Mouse (Mus musculus) hindbrain, embryonic 13.5 days (tissue): ENCODE data around the gene Clybl. TPM values are rescaled to one million over a fixed set of nuclear protein-coding genes. Genes with fewer than 3 reads are reported as not detected.
A peak's percentile ranks its signal among the peaks of the same experiment; 100 is the strongest.

ENCODE experiments used
- ATAC-seq: fragments of 200-750 bp; cut with Nextera tagmentation; 2 replicates; pipeline ENCODE4 v1.8.0; 2017; ENCODE audit warnings: moderate TSS enrichment; ENCODE audit not compliant: low FRiP score
- H3K27ac ChIP-seq: fragments of 300-500 bp; sonication (generic); 2 replicates; pipeline ENCODE4 v1.5.1; 2015; ENCODE audit warnings: inconsistent platforms, mild to moderate bottlenecking, moderate library complexity
- H3K27me3 ChIP-seq: fragments of 300-500 bp; sonication (generic); 2 replicates; pipeline ENCODE4 v1.6.1; 2015; ENCODE audit warnings: mild to moderate bottlenecking, inconsistent platforms
- H3K36me3 ChIP-seq: fragments of 300-500 bp; sonication (generic); 2 replicates; pipeline ENCODE4 v1.6.1; 2015; ENCODE audit warnings: mild to moderate bottlenecking, inconsistent platforms
- H3K4me1 ChIP-seq: fragments of 300-500 bp; sonication (generic); replicated peaks from 2 replicates; pipeline ENCODE4 v1.6.1; 2015; ENCODE audit warnings: inconsistent platforms
- H3K4me2 ChIP-seq: fragments of 300-500 bp; sonication (generic); 2 replicates; pipeline ENCODE4 v1.6.1; 2015; ENCODE audit warnings: inconsistent platforms, mild to moderate bottlenecking, moderate library complexity
- H3K4me3 ChIP-seq: fragments of 300-500 bp; sonication (generic); 2 replicates; pipeline ENCODE4 v1.5.1; 2015; ENCODE audit warnings: mild to moderate bottlenecking, inconsistent platforms
- H3K9ac ChIP-seq: fragments of 300-500 bp; sonication (generic); 2 replicates; pipeline ENCODE4 v1.6.1; 2015; ENCODE audit warnings: mild to moderate bottlenecking, inconsistent platforms
- H3K9me3 ChIP-seq: fragments of 300-500 bp; sonication (generic); 2 replicates; pipeline ENCODE4 v1.6.1; 2016; ENCODE audit warnings: inconsistent platforms
- WGBS: fragments of 180-500 bp; shearing (Covaris S2); methylation state at CpG from one replicate; pipeline ENCODE4 v1.1.7; 2015; 5-methylcytosine and 5-hydroxymethylcytosine counted together
- polyA plus RNA-seq: library from polyadenylated mRNA; unstranded; fragments of >200 nt; fragmentation: Nextera tagmentation; extraction: Ambion mirVana; gene quantifications from 2 replicates; pipeline ENCODE4 v1.2.1, GENCODE M21; 2015

The Clybl gene
- polyA plus RNA-seq, 1 experiment from 2014 or later = 12.1 TPM

- Histone ChIP-seq H3K4me3 (no peak overlapping the region), H3K27ac (no peak overlapping the region), H3K9me3 (no peaks in the 10 kb centered on the region), H3K4me1 (peaks cover 36% of the 10 kb centered on the region), H3K9ac (no peak overlapping the region), H3K27me3 (peaks cover 70% of the 10 kb centered on the region), H3K4me2 (peak overlapping the region; percentile 34; the same call in 1 of the 2 replicates), H3K36me3 (no peaks in the 10 kb centered on the region)
- WGBS = 6% methylated on average over 23 of the region's 23 CpGs
- ATAC-seq = no peak
Observed at GRCm38 (mm10) chr14:122228816-122229551, 47.5 kb downstream of the Clybl start.

DNA sequence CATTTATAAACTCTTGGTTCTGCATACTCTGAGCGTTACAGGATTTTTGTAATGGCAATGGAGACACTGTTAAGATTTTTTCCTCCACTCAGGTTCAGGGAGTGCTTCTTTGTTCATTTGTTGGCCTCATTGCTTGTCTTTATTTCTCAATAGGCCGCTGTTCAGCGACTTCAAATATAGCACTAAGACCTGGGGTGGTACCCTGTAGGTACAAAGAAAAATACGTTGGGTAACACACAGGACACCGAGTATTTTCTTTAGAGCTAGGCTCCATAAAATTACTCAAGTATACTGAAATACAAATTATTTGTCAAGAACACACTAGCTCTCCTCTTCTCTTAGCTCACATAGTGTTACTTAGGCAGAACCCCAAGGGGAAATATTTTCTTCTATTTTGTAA lies 48.5 kb downstream of the Clybl start:
- Histone ChIP-seq H3K27ac (0 out of 2 replicates have a peak overlapping the region, but pooled peaks have one; percentile 15), H3K4me3 (no peak overlapping the region), H3K4me2 (no peak overlapping the region), H3K9me3 (no peaks in the 10 kb centered on the region), H3K9ac (no peak overlapping the region), H3K36me3 (no peaks in the 10 kb centered on the region), H3K4me1 (peaks cover 35% of the 10 kb centered on the region), H3K27me3 (peaks cover 60% of the 10 kb centered on the region)
- 59% methylated on average over 5 of the region's 5 CpGs for WGBS
- no peak for ATAC-seq

- WGBS = 24% methylated on average over 14 of the region's 14 CpGs
- no peak overlapping the region for H3K9ac ChIP-seq
- 0 out of 2 replicates have a peak overlapping the region, but pooled peaks have one; percentile 15 for H3K27ac ChIP-seq
- peak overlapping the region; percentile 25; the same call in 1 of the 2 replicates for H3K4me2 ChIP-seq
- no peaks in the 10 kb centered on the region for H3K36me3 ChIP-seq
- H3K4me1 ChIP-seq = peaks cover 28% of the 10 kb centered on the region
- H3K4me3 ChIP-seq = no peak overlapping the region
- H3K9me3 ChIP-seq = no peaks in the 10 kb centered on the region
- H3K27me3 ChIP-seq = peaks cover 54% of the 10 kb centered on the region
- peak; percentile 68; the same call in 1 of the 2 replicates for ATAC-seq
Observed at GRCm38 (mm10) chr14:122230621-122231025, 49.1 kb downstream of the Clybl start.

DNA sequence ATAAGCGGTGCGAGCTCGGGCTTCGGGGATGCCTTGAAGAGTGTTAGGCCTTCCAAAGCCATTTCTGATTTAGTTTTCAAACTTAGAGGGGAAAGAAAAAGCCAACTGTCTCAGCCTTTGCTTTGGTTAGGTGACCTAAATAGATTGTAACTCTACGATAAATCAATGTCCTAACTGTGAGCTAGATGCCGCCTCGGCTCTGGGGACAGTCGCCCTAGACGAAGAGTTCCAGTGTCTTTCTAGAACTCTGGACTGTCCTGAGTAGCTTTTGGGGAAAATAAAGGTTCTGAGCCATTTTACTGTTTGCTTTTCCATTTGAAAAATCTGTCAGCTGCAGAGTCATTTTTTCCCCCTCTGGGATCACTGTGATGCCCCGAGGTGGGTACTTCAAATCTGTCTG lies 49.6 kb downstream of the Clybl start:
- no peak overlapping the region for H3K9ac ChIP-seq
- no peaks in the 10 kb centered on the region for H3K36me3 ChIP-seq
- peaks cover 27% of the 10 kb centered on the region for H3K4me1 ChIP-seq
- WGBS = 36% methylated on average over 10 of the region's 10 CpGs
- H3K4me2 ChIP-seq = peak overlapping the region; percentile 25; the same call in 1 of the 2 replicates
- peaks cover 49% of the 10 kb centered on the region for H3K27me3 ChIP-seq
- ATAC-seq = no peak
- no peak overlapping the region for H3K27ac ChIP-seq
- H3K4me3 ChIP-seq = no peak overlapping the region
- no peaks in the 10 kb centered on the region for H3K9me3 ChIP-seq

- WGBS = 71% methylated on average over 19 of the region's 19 CpGs
- Histone ChIP-seq H3K9me3 (no peaks in the 10 kb centered on the region), H3K27me3 (peaks cover 35% of the 10 kb centered on the region)
Observed at GRCm38 (mm10) chr14:122233212-122233714, 51.8 kb downstream of the Clybl start.

GRCm38 (mm10) chr14:122243874-122244273 lies 62.4 kb downstream of the Clybl start:
- Histone ChIP-seq H3K27ac (no peak overlapping the region), H3K4me3 (no peak overlapping the region), H3K4me2 (no peak overlapping the region), H3K9ac (no peak overlapping the region), H3K9me3 (no peaks in the 10 kb centered on the region), H3K27me3 (0 out of 2 replicates have a peak, but pooled peaks cover 4% of the 10 kb centered on the region), H3K4me1 (no peaks in the 10 kb centered on the region), H3K36me3 (no peaks in the 10 kb centered on the region)
- ATAC-seq = no peak
- WGBS = 88% methylated on average over 1 of the region's 1 CpGs

More at GRCm38 (mm10) chr14:122233212-122233714, 51.8 kb downstream of the Clybl start:
- Histone ChIP-seq H3K9ac (no peak overlapping the region), H3K4me1 (peaks cover 17% of the 10 kb centered on the region), H3K4me2 (no peak overlapping the region), H3K36me3 (no peaks in the 10 kb centered on the region), H3K4me3 (no peak overlapping the region), H3K27ac (no peak overlapping the region)
- ATAC-seq = no peak

GRCm38 (mm10) chr14:122246919-122247859 lies 65.7 kb downstream of the Clybl start:
- Histone ChIP-seq H3K4me3 (no peak overlapping the region), H3K9ac (no peak overlapping the region), H3K27ac (no peak overlapping the region), H3K9me3 (no peaks in the 10 kb centered on the region), H3K36me3 (no peaks in the 10 kb centered on the region), H3K4me2 (no peak overlapping the region), H3K27me3 (peaks cover 12% of the 10 kb centered on the region), H3K4me1 (no peaks in the 10 kb centered on the region)
- WGBS = 83% methylated on average over 18 of the region's 18 CpGs
- no peak for ATAC-seq

GRCm38 (mm10) chr14:122249123-122249522 lies 67.6 kb downstream of the Clybl start:
- 89% methylated on average over 3 of the region's 3 CpGs for WGBS
- no peak overlapping the region for H3K9ac ChIP-seq
- H3K4me1 ChIP-seq = no peaks in the 10 kb centered on the region
- ATAC-seq = no peak
- no peaks in the 10 kb centered on the region for H3K36me3 ChIP-seq
- no peak overlapping the region for H3K4me2 ChIP-seq
- no peaks in the 10 kb centered on the region for H3K9me3 ChIP-seq
- H3K27ac ChIP-seq = no peak overlapping the region
- H3K27me3 ChIP-seq = peaks cover 16% of the 10 kb centered on the region
- H3K4me3 ChIP-seq = no peak overlapping the region

GRCm38 (mm10) chr14:122251346-122251745 lies 69.8 kb downstream of the Clybl start:
- Histone ChIP-seq H3K36me3 (no peaks in the 10 kb centered on the region), H3K27ac (no peak overlapping the region), H3K27me3 (peaks cover 34% of the 10 kb centered on the region), H3K4me3 (no peak overlapping the region), H3K4me1 (peaks cover 11% of the 10 kb centered on the region), H3K9me3 (no peaks in the 10 kb centered on the region), H3K9ac (no peak overlapping the region), H3K4me2 (no peak overlapping the region)
- no peak for ATAC-seq

- Histone ChIP-seq H3K27ac (no peak overlapping the region), H3K9me3 (no peaks in the 10 kb centered on the region), H3K36me3 (no peaks in the 10 kb centered on the region), H3K4me1 (peaks cover 17% of the 10 kb centered on the region), H3K27me3 (peaks cover 59% of the 10 kb centered on the region), H3K4me3 (peak overlapping the region; percentile 3; the same call in 1 of the 2 replicates), H3K9ac (0 out of 2 replicates have a peak overlapping the region, but pooled peaks have one; percentile 3), H3K4me2 (peak overlapping the region; percentile 39)
- peak; percentile 49; the same call in 1 of the 2 replicates for ATAC-seq
- WGBS = 5% methylated on average over 21 of the region's 21 CpGs
Observed at GRCm38 (mm10) chr14:122255562-122256260, 74.2 kb downstream of the Clybl start.

GRCm38 (mm10) chr14:122256261-122256634 lies 74.7 kb downstream of the Clybl start:
- Histone ChIP-seq H3K4me3 (no peak overlapping the region), H3K27ac (no peak overlapping the region), H3K9me3 (no peaks in the 10 kb centered on the region), H3K36me3 (no peaks in the 10 kb centered on the region), H3K4me1 (peaks cover 17% of the 10 kb centered on the region), H3K9ac (no peak overlapping the region), H3K27me3 (peaks cover 65% of the 10 kb centered on the region), H3K4me2 (peak overlapping the region; percentile 39)
- WGBS = 9% methylated on average over 8 of the region's 8 CpGs
- ATAC-seq = peak; percentile 32; the same call in 1 of the 2 replicates
